Mouse (Mus musculus): ENCODE data around the gene Gm266. TPM values are rescaled to one million over a fixed set of nuclear protein-coding genes. Genes with fewer than 3 reads are reported as not detected.
A peak's percentile ranks its signal among the peaks of the same experiment; 100 is the strongest.

The Gm266 gene
- polyA plus RNA-seq, 1 experiment: 0.72 TPM

- Histone ChIP-seq H3K4me3 (ENCODE audit: insufficient read depth, low read length) (no peak overlapping the region), H3K27ac (ENCODE audit: insufficient read depth, low read length) (peak overlapping the region; percentile 14; the same call in 1 of the 2 replicates), H3K4me1 (ENCODE audit: control insufficient read depth, insufficient read depth, low read length) (peaks cover 37% of the 10 kb centered on the region)
- TF ChIP-seq POLR2A (IDR thresholded peaks at IDR 0.05; ENCODE audit: low read depth, low read length) (no peak), CTCF (IDR thresholded peaks at IDR 0.05; ENCODE audit: borderline replicate concordance, insufficient read depth, low read length) (no peak)
Measured at GRCm38 (mm10) chr12:111447898-111448760, 37.5 kb downstream of the Gm266 start.

GRCm38 (mm10) chr12:111447350-111447749 is 38.3 kb downstream of the Gm266 start:
- H3K27ac ChIP-seq (ENCODE audit: insufficient read depth, low read length): no peak overlapping the region; the same call in 1 of the 2 replicates
- H3K4me1 ChIP-seq (ENCODE audit: control insufficient read depth, insufficient read depth, low read length): peaks cover 37% of the 10 kb centered on the region
- TF ChIP-seq POLR2A (IDR thresholded peaks at IDR 0.05; ENCODE audit: low read depth, low read length) (no peak), CTCF (IDR thresholded peaks at IDR 0.05; ENCODE audit: borderline replicate concordance, insufficient read depth, low read length) (no peak)
- no peak overlapping the region for H3K4me3 ChIP-seq (ENCODE audit: insufficient read depth, low read length)

DNA sequence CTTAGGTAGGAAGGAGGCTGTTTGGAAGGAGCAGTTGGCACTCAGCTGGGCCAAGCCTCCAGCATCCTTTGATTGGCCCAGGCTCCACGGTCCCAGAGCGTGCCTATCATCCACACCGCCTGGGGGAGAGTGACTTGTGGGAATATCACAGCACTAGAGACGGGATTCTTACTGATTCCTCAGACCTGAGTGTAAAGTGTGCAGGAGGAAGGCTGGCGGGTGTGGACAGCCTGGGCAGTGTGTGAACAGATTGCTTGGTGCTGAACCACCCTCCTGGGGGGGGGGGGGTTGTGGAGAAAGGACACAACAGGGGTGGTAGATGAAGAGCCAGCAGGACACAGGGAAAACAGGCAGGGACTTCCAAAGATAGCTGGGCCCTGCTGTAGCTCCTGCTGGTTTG is 38.9 kb downstream of the Gm266 start:
- H3K27ac ChIP-seq (ENCODE audit: insufficient read depth, low read length): no peak overlapping the region; the same call in 1 of the 2 replicates
- peaks cover 37% of the 10 kb centered on the region for H3K4me1 ChIP-seq (ENCODE audit: control insufficient read depth, insufficient read depth, low read length)
- TF ChIP-seq CTCF (IDR thresholded peaks at IDR 0.05; ENCODE audit: borderline replicate concordance, insufficient read depth, low read length): no peak
- no peak overlapping the region for H3K4me3 ChIP-seq (ENCODE audit: insufficient read depth, low read length)

DNA sequence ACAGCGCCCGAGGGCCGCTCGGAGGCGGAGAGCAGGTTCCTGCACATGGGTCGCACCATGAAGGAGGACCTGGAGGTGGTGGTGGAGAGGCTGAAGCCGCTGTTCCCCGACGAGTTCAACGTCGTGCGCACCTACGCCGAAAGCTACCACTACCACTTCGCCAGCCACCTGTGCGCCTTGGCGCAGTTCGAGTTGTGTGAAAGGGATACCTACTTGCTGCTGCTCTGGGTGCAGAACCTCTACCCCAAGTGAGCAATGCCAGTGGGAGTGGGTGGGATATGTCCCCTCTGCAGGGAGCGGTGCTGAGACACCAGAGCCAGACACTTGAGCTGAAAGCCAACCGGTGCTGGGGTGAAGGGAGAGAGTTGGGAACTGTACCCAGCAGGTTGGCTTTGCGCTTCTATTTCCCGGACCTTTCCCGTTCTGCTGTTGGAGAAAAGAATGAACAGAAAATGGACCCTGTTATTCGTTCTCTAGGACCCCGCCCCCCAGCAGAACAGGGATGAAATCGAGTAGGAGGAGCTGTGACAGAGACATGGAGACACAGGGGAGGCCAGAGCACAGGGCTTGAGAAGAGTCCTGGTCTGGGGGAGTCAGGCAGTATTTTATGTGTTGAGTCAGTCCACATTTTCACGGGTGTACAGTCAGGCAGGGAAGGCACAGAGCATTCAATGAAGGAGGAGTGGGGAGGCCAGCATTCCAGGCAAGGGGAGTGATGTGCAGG is 39.6 kb downstream of the Gm266 start:
- TF ChIP-seq CTCF (IDR thresholded peaks at IDR 0.05; ENCODE audit: borderline replicate concordance, insufficient read depth, low read length): no peak
- TF ChIP-seq POLR2A (IDR thresholded peaks at IDR 0.05; ENCODE audit: low read depth, low read length): no peak
- Histone ChIP-seq H3K4me1 (ENCODE audit: control insufficient read depth, insufficient read depth, low read length) (peaks cover 37% of the 10 kb centered on the region), H3K27ac (ENCODE audit: insufficient read depth, low read length) (no peak overlapping the region), H3K4me3 (ENCODE audit: insufficient read depth, low read length) (no peak overlapping the region)

GRCm38 (mm10) chr12:111445161-111445889 is 40.3 kb downstream of the Gm266 start:
- Histone ChIP-seq H3K4me1 (ENCODE audit: control insufficient read depth, insufficient read depth, low read length) (peaks cover 32% of the 10 kb centered on the region), H3K27ac (ENCODE audit: insufficient read depth, low read length) (no peak overlapping the region), H3K4me3 (ENCODE audit: insufficient read depth, low read length) (peak overlapping the region; percentile 5; the same call in 1 of the 2 replicates)
- TF ChIP-seq CTCF (IDR thresholded peaks at IDR 0.05; ENCODE audit: borderline replicate concordance, insufficient read depth, low read length) (no peak), POLR2A (IDR thresholded peaks at IDR 0.05; ENCODE audit: low read depth, low read length) (no peak)

DNA sequence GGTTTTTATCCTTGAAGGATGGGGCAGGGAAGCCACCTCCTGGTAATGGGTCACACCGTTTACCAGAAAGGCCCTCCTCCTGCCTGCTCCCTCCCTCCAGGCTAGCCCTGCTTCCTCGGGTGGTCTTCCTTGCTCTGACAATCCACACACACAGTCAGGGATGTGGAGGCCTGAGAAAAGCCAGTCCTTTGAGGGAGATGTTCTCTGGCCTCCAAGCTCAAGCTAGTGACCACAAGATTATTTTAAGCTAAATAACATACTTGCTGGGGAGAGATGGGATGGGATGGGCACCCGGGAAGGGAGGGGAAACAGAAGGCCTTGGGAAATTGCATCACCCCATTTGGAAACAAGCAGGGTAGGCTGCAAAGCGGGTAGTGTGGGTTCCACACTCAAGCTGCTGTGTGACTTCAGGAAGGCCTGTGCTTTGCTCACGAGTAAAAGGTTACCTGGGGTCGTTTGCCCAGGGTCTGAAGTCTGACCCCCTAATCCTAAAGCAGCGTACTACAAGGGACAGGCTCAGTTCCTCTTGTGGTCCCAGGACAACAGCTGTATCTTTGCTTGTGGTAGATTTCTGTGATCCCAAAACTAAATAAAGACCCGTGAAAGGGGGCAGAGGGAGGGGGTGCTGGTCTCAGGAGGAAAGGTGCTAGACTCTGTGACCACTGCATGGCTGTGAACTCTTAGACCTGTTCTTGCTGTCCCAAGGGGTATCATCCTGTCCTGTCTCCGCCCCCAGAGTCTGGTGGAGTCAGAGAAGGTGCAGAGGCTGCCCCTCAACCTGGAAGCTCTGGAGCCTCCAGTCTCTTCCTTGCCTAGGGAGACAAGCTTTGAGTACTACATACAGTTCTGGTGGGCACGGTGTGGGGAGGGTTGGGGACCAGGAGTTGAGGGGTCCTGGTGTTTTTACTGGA is 41.4 kb downstream of the Gm266 start:
- H3K4me1 ChIP-seq (ENCODE audit: control insufficient read depth, insufficient read depth, low read length): peaks cover 22% of the 10 kb centered on the region
- TF ChIP-seq POLR2A (IDR thresholded peaks at IDR 0.05; ENCODE audit: low read depth, low read length) (peak; percentile 61), CTCF (IDR thresholded peaks at IDR 0.05; ENCODE audit: borderline replicate concordance, insufficient read depth, low read length) (no peak)
- peak overlapping the region; percentile 62 for H3K4me3 ChIP-seq (ENCODE audit: insufficient read depth, low read length)
- H3K27ac ChIP-seq (ENCODE audit: insufficient read depth, low read length): peak overlapping the region; percentile 62

DNA sequence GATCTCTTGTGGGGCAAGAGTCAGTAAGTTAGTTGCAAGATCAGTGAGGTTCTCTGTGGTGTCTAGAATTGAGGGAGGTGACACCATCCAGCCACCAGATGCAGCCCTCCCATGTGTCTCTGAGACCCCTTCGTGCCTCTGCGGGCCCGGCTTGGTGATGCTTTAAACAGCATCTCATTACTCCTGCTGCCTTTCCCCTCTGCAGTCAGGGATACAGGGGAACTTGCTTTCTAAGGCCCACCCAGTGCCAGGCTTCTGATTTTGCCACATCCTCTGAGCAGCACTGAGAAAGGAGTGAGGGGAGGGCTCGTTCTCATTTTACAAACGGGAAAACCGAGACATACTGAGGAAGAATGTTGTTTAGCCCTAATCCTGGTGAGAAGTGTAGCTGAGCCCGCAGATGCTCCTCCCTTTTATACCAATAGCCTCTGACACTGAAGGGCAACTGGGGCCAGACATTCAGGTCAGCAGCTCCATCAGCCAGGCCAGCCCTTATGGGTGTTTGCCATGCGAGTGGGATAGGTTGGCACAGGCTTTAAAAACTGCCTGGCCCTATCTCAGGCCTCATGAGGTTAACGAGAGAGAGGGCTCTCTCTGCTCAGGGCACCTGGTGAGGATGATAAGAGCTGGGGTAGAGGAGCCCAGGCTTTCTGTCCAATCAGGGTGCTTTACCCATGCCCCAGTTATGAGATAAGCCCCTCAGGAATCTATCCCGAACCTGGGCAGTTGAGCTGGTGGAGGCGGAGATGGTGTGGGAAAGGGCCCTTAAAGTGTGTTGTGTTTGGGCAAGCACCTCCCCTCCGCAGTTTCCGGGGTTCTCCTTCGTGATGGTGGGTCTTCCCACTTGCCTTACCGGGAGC is 42.4 kb downstream of the Gm266 start:
- Histone ChIP-seq H3K27ac (ENCODE audit: insufficient read depth, low read length) (peak overlapping the region; percentile 62), H3K4me1 (ENCODE audit: control insufficient read depth, insufficient read depth, low read length) (peaks cover 15% of the 10 kb centered on the region), H3K4me3 (ENCODE audit: insufficient read depth, low read length) (peak overlapping the region; percentile 62)
- TF ChIP-seq POLR2A (IDR thresholded peaks at IDR 0.05; ENCODE audit: low read depth, low read length): no peak; the same call in 1 of the 2 replicates
- TF ChIP-seq CTCF (IDR thresholded peaks at IDR 0.05; ENCODE audit: borderline replicate concordance, insufficient read depth, low read length): no peak
